Mouse (Mus musculus) adrenal gland, adult (tissue): ENCODE measurements around the gene Gm5617.
"Not testable (repeated sequence)": the region's sequence is repeated elsewhere in the genome, so short reads cannot be mapped to it uniquely, and the experiment has no call there.

Experiments used
- DNase-seq, 2 experiments: peaks; one replicate each; pipeline ENCODE4 v3.0.0; 2022 to 2023; ENCODE audit warnings: low spot score in 1 of 2; ENCODE audit not compliant: inconsistent age in 2 of 2

Gm5617 gene

GRCm38 (mm10) chr9:48495548-48495932 lies 298 bp downstream of the Gm5617 start:
- no peak for DNase-seq

GRCm38 (mm10) chr9:48501192-48501591 lies 6.0 kb downstream of the Gm5617 start:
- DNase-seq, result no peak

GRCm38 (mm10) chr9:48503001-48503400 lies 7.8 kb downstream of the Gm5617 start:
- DNase-seq, result no peak

GRCm38 (mm10) chr9:48504741-48505365 lies 9.6 kb downstream of the Gm5617 start:
- no peak for DNase-seq

- DNase-seq, result no peak
Measured at GRCm38 (mm10) chr9:48510134-48510533, 14.9 kb downstream of the Gm5617 start.

- peak in 1 of 2 experiments; percentile 25 for DNase-seq
Measured at GRCm38 (mm10) chr9:48515332-48515731, 20.1 kb downstream of the Gm5617 start.

- no peak for DNase-seq
Measured at GRCm38 (mm10) chr9:48516615-48517371, 21.6 kb downstream of the Gm5617 start.

- DNase-seq, result no peak
Measured at GRCm38 (mm10) chr9:48517372-48518130, 22.3 kb downstream of the Gm5617 start.

- DNase-seq, result peak; percentile 67 to 81
Measured at GRCm38 (mm10) chr9:48520405-48520804, 25.2 kb downstream of the Gm5617 start.

- no peak for DNase-seq
Measured at GRCm38 (mm10) chr9:48525566-48525965, 30.3 kb downstream of the Gm5617 start.

GRCm38 (mm10) chr9:48526520-48526919 lies 31.3 kb downstream of the Gm5617 start:
- no peak for DNase-seq

- no peak for DNase-seq
Measured at GRCm38 (mm10) chr9:48531294-48531693, 36.1 kb downstream of the Gm5617 start.

- no peak for DNase-seq
Measured at GRCm38 (mm10) chr9:48532203-48532602, 37.0 kb downstream of the Gm5617 start.

GRCm38 (mm10) chr9:48532730-48533129 lies 37.5 kb downstream of the Gm5617 start:
- no peak for DNase-seq

GRCm38 (mm10) chr9:48536414-48536813 lies 41.2 kb downstream of the Gm5617 start:
- DNase-seq, result no peak

- DNase-seq, result not testable (repeated sequence)
Measured at GRCm38 (mm10) chr9:48537616-48538015, 42.4 kb downstream of the Gm5617 start.

- no peak for DNase-seq
Measured at GRCm38 (mm10) chr9:48538044-48538645, 42.9 kb downstream of the Gm5617 start.

GRCm38 (mm10) chr9:48538688-48539087 lies 43.4 kb downstream of the Gm5617 start:
- DNase-seq, result no peak
